Mouse (Mus musculus) hindbrain, postnatal 0 days (tissue): ENCODE data around the gene Vax2. TPM values are rescaled to one million over a fixed set of nuclear protein-coding genes. Genes with fewer than 3 reads are reported as not detected.

Experiments
- ATAC-seq: fragments of 200-750 bp; cut with Nextera tagmentation; 2 replicates; pipeline ENCODE4 v1.8.0; 2017; ENCODE audit warnings: mild to moderate bottlenecking, moderate TSS enrichment, moderate library complexity
- DNase-seq: peaks from one replicate; pipeline ENCODE4 v3.0.0-alpha.2; 2015; ENCODE audit warnings: low spot score
- H3K27ac ChIP-seq: fragments of 300-500 bp; sonication (generic); 2 replicates; pipeline ENCODE4 v1.5.1; 2014; ENCODE audit warnings: mild to moderate bottlenecking
- H3K27me3 ChIP-seq: fragments of 300-500 bp; sonication (generic); 2 replicates; pipeline ENCODE4 v1.6.1; 2014; ENCODE audit warnings: low read length, mixed read lengths; ENCODE audit not compliant: insufficient read depth
- H3K36me3 ChIP-seq: fragments of 300-500 bp; sonication (generic); 2 replicates; pipeline ENCODE4 v1.6.1; 2014; ENCODE audit warnings: low read length, mixed read lengths; ENCODE audit not compliant: insufficient read depth
- H3K4me1 ChIP-seq: fragments of 300-500 bp; sonication (generic); 2 replicates; pipeline ENCODE4 v1.6.1; 2014; ENCODE audit warnings: antibody characterized with exemption, low read length, mixed read lengths; ENCODE audit not compliant: insufficient read depth
- H3K4me2 ChIP-seq: fragments of 300-500 bp; sonication (generic); 2 replicates; pipeline ENCODE4 v1.6.1; 2014; ENCODE audit warnings: low read depth, mild to moderate bottlenecking, low read length, moderate library complexity, mixed read lengths
- H3K4me3 ChIP-seq: fragments of 300-500 bp; sonication (generic); 2 replicates; pipeline ENCODE4 v1.5.1; 2014; ENCODE audit warnings: low read length
- H3K9ac ChIP-seq: fragments of 300-500 bp; sonication (generic); replicated peaks from 2 replicates; pipeline ENCODE4 v1.6.1; 2014; ENCODE audit warnings: mild to moderate bottlenecking, low read length, moderate library complexity, mixed read lengths
- H3K9me3 ChIP-seq: fragments of 300-500 bp; sonication (generic); 2 replicates; pipeline ENCODE4 v1.6.1; 2016; ENCODE audit warnings: low read length, mixed read lengths
- CTCF ChIP-seq: IDR thresholded peaks from 2 replicates; pipeline ENCODE4 v1.5.1; 2016; ENCODE audit warnings: antibody characterized with exemption, control low read depth, low read depth
- WGBS: fragments of 180-500 bp; shearing (Covaris S2); extraction: QIAGEN DNeasy Blood & Tissue Kit; methylation state at CpG from one replicate; pipeline ENCODE4 v1.1.7; 2014; 5-methylcytosine and 5-hydroxymethylcytosine counted together
- polyA plus RNA-seq: library from polyadenylated mRNA; unstranded; fragments of >200 nt; fragmentation: Nextera tagmentation; extraction: Ambion mirVana; gene quantifications from 2 replicates; pipeline ENCODE4 v1.2.1, GENCODE M21; 2015
- total RNA-seq: library from RNA; depleted of rRNA; stranded (reverse); fragments of >200 nt; gene quantifications from 2 replicates; pipeline ENCODE4 v1.2.3, GENCODE M21; 2014; rRNA removed

Vax2 gene
- total and polyA plus RNA-seq, 2 experiments from 2014 or later = not detected

DNA sequence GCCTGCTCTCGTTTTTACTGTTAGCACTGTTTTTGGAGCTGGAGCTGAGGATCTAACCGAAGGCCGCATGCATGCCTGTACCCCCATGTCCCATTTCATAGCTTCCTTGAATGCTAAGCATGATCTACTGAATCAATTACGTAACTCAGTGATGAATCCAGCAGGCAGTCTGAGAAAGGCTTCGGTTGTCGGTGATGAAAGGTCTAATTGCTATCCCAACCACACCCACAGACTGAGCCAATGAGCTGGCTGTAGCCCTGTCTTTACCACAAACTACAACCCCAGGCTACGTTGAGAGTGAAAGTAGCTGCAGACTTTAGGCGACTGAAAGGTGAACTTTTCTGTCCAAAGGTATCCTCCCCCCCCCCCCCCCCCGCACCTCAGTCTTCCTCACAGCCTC lies 63.1 kb downstream of the Vax2 start:
- ATAC-seq (no peak), DNase-seq (no peak)
- Histone ChIP-seq H3K9me3 (no peaks in the 10 kb centered on the region), H3K27me3 (no peaks in the 10 kb centered on the region), H3K4me2 (peak overlapping the region; percentile 67), H3K36me3 (peaks cover 24% of the 10 kb centered on the region; the same call in 1 of the 2 replicates), H3K4me3 (peak overlapping the region; percentile 92), H3K9ac (no peak overlapping the region), H3K27ac (no peak overlapping the region), H3K4me1 (peaks cover 12% of the 10 kb centered on the region; the same call in 1 of the 2 replicates)
- no peak for TF ChIP-seq CTCF
- 63% methylated on average over 9 of the region's 9 CpGs for WGBS

DNA sequence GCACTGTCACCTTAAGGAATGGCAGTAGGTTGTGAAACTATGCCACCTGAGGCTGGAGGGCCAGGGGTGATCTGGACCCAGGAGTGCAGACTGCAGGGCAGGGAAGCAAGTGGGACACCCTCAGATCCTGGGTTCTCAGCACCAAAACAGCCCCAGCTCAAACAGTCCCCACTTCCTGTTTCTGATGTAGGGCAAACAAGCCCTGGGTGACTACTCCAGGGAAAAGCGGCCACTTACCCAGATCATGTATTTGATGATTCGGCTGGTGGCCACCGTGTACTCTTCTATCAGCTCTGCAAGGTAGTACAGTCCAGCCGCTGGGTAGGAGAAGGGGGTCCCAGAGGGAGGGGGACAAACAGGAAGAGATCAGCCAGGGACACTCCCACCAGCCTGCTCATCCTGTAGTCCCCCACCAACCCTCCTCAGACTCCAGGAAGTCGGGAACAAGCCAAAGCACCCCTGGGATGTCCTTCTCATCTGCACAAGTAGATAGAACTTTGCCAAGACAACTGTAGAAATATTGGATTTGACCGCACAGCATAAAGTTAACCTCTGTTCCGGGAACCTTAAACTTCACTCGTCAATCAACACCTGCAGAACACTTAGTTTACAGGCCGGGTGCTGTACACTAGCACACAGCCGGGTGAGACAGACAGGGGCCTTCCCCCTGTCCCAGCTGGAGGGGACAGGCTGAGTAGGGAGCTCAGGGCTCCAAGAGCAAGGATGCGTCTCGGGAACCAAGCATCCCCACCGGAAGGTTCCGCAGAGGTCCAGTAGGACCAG lies 63.9 kb downstream of the Vax2 start:
- DNase-seq (peak; percentile 26), ATAC-seq (peak; percentile 25; the same call in 1 of the 2 replicates)
- TF ChIP-seq CTCF = no peak
- Histone ChIP-seq H3K27ac (peak overlapping the region; percentile 84), H3K4me1 (peaks cover 12% of the 10 kb centered on the region; the same call in 1 of the 2 replicates), H3K9ac (peak overlapping the region; percentile 87), H3K4me3 (peak overlapping the region; percentile 92), H3K36me3 (peaks cover 17% of the 10 kb centered on the region; the same call in 1 of the 2 replicates), H3K27me3 (no peaks in the 10 kb centered on the region), H3K4me2 (peak overlapping the region; percentile 67), H3K9me3 (no peaks in the 10 kb centered on the region)
- WGBS = 2% methylated on average over 14 of the region's 14 CpGs

DNA sequence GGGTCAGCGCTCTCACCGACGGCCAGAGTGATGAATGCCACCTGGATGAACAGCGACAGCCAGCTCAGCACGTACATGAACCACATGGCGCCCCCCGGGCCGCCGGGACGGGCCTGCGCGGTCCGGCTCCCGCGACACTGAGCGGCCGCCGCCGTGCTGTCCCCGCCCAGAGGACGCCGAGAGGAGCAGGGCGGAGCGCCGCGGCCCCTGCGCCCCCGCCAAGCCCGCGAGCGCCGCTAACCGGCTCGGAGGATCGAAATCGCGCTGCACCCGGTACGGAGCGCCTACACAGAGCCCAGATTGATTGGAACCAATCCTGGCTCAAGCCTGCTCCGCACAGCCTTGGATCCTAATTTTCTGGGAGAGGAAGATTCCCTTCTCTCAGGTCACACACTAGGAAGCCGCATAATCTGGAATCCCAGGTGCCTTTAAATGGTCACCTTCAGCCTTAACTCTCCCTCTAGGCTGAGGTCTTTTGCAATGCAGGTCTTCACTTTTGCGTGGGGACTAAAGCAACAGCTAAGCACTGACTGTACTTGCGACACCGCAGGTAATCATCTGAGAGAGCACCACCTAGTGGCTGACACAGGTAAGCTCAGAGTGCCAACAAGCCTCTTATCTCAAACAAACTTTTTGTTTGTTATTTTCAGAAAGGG lies 64.7 kb downstream of the Vax2 start, which contains the start of gene Tex261:
Gene Tex261, minus strand, starts transcription at position 176 of the 656 bp plus-strand sequence.
- H3K4me3 ChIP-seq = peak within 1 kb of the TSS; percentile 92
- WGBS = under 1% methylated on average over 45 of the region's 45 CpGs

DNA sequence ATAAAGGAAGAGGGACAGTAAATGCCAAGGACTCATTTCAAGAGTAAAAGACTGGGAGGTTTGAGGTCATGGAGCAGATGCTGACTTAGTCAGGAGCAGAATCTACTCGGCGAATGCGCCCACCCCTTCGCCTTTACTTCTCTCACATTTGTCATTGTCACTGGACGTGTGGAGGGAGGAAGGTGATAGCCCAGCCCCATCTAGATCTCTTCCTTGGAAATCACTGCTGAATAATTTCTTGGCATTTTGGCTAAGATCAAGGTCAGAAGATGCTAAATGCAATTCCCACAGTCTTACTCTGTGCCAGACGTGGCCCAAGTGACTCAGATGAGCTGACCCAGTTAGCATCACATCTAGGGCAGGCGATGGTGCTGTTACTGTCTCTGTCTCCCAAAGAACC lies 67.2 kb downstream of the Vax2 start:
- TF ChIP-seq CTCF = no peak
- peaks cover 12% of the 10 kb centered on the region; the same call in 1 of the 2 replicates for H3K4me1 ChIP-seq
- H3K9me3 ChIP-seq = no peaks in the 10 kb centered on the region
- no peak for ATAC-seq
- no peak overlapping the region for H3K9ac ChIP-seq
- DNase-seq = no peak
- H3K36me3 ChIP-seq = peaks cover 3% of the 10 kb centered on the region; the same call in 1 of the 2 replicates
- H3K27ac ChIP-seq = no peak overlapping the region
- H3K4me3 ChIP-seq = no peak overlapping the region
- WGBS = 84% methylated on average over 7 of the region's 7 CpGs
- H3K27me3 ChIP-seq = no peaks in the 10 kb centered on the region
- no peak overlapping the region for H3K4me2 ChIP-seq

More for the DNA sequence above, 64.7 kb downstream of the Vax2 start, which contains the start of gene Tex261:
- Histone ChIP-seq H3K27ac (peak within 1 kb of the TSS; percentile 84), H3K36me3 (peaks cover 11% of the 10 kb centered on the region; the same call in 1 of the 2 replicates), H3K4me1 (peaks cover 12% of the 10 kb centered on the region; the same call in 1 of the 2 replicates), H3K9ac (peak within 1 kb of the TSS; percentile 87), H3K4me2 (peak within 1 kb of the TSS; percentile 67), H3K9me3 (no peaks in the 10 kb centered on the region), H3K27me3 (no peaks in the 10 kb centered on the region)
- ATAC-seq (peak; percentile 98), DNase-seq (peak; percentile 95)
- TF ChIP-seq CTCF = peak; percentile 84

DNA sequence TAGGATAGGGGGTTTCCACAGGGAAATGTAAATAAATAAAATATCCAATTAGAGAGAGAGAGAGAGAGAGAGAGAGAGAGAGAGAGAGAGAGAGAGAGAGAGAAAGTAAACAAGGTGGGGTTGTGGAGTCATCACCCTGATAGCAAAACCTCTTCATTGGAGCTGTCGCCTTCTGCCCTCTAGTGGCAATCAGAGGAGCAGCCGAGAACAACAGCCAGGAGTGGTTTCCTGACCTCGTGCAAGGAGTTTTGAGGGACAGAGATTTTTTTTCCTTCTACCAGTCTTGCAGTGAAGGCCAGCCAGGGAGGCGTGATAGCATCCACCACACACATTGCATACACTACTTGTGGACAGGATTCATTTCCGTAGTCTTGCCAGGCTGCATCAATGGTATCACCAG lies 68.0 kb downstream of the Vax2 start:
- Histone ChIP-seq H3K9ac (no peak overlapping the region), H3K27ac (no peak overlapping the region), H3K4me1 (peaks cover 7% of the 10 kb centered on the region; the same call in 1 of the 2 replicates), H3K4me2 (no peak overlapping the region), H3K27me3 (no peaks in the 10 kb centered on the region), H3K9me3 (no peaks in the 10 kb centered on the region), H3K36me3 (no peaks in the 10 kb centered on the region), H3K4me3 (no peak overlapping the region)
- peak; percentile 87 for TF ChIP-seq CTCF
- 4% methylated on average over 5 of the region's 5 CpGs for WGBS
- ATAC-seq (no peak), DNase-seq (peak; percentile 66)

DNA sequence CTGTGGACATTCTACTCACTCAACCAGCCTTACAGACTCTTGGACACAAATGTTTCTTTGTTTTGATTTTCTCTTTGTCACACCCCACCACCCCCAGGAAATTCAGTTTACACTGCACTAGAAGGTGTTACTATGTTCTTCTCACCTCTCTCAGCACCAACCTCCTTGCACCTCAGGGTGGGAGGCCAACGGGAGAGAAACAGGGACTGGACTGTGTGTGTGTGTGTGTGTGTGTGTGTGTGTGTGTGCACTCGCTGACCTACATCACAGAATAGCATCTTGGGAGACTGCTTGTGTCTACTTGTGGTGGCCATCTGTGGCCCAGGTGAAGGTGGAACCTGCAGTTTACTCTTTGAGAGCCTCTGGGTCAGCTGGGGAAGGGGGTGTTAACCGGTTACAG lies 75.4 kb downstream of the Vax2 start:
- WGBS = 86% methylated on average over 3 of the region's 3 CpGs
- Histone ChIP-seq H3K4me1 (no peaks in the 10 kb centered on the region), H3K9me3 (no peaks in the 10 kb centered on the region), H3K36me3 (no peaks in the 10 kb centered on the region), H3K9ac (no peak overlapping the region), H3K27me3 (no peaks in the 10 kb centered on the region), H3K4me3 (no peak overlapping the region), H3K4me2 (no peak overlapping the region), H3K27ac (no peak overlapping the region)
- ATAC-seq = no peak
- DNase-seq = no peak
- no peak for TF ChIP-seq CTCF

Other genes with a start within 250 kb of the Vax2 start
- 31.8 and 52.5 TPM in 2 replicates for gene Dguok, start 204.3 kb upstream of the Vax2 start, total RNA-seq
- 51.1 and 52.0 TPM in 2 replicates for gene Dguok, start 204.3 kb upstream of the Vax2 start, polyA plus RNA-seq
- gene Actg2, start 175.0 kb upstream of the Vax2 start, total RNA-seq = 0.36 and 2.1 TPM in 2 replicates
- 0.78 and 1.7 TPM in 2 replicates for gene Actg2, start 175.0 kb upstream of the Vax2 start, polyA plus RNA-seq
- gene Stambp, start 138.5 kb upstream of the Vax2 start, total RNA-seq = 9.5 and 11.1 TPM in 2 replicates
- 58.2 and 60.4 TPM in 2 replicates for gene Stambp, start 138.5 kb upstream of the Vax2 start, polyA plus RNA-seq
- 0.05 and 0.11 TPM in 2 replicates for gene Clec4f, start 55.1 kb upstream of the Vax2 start, total RNA-seq
- gene Clec4f, start 55.1 kb upstream of the Vax2 start, polyA plus RNA-seq = 0.09 TPM in 1 of 2 replicates, not detected in the other
- gene Cd207, start 33.4 kb upstream of the Vax2 start, total RNA-seq = not detected in 2 replicates
- gene Cd207, start 33.4 kb upstream of the Vax2 start, polyA plus RNA-seq = not detected in 2 replicates
- not detected in 2 replicates for gene Atp6v1b1, start 31.7 kb downstream of the Vax2 start, total RNA-seq
- not detected in 2 replicates for gene Atp6v1b1, start 31.7 kb downstream of the Vax2 start, polyA plus RNA-seq
- gene Ankrd53, start 51.4 kb downstream of the Vax2 start, total RNA-seq = not detected in 2 replicates
- gene Ankrd53, start 51.4 kb downstream of the Vax2 start, polyA plus RNA-seq = 0.10 TPM in 1 of 2 replicates, not detected in the other
- gene Tex261, start 64.5 kb downstream of the Vax2 start, total RNA-seq = 44.5 and 56.6 TPM in 2 replicates
- gene Tex261, start 64.5 kb downstream of the Vax2 start, polyA plus RNA-seq = 78.3 and 81.1 TPM in 2 replicates
- 58.1 and 70.0 TPM in 2 replicates for gene Nagk, start 83.7 kb downstream of the Vax2 start, total RNA-seq
- gene Nagk, start 83.7 kb downstream of the Vax2 start, polyA plus RNA-seq = 92.0 and 103 TPM in 2 replicates
- gene Paip2b, start 120.5 kb downstream of the Vax2 start, total RNA-seq = 45.3 and 46.9 TPM in 2 replicates
- gene Paip2b, start 120.5 kb downstream of the Vax2 start, polyA plus RNA-seq = 27.9 and 30.8 TPM in 2 replicates
- gene Zfp638, start 155.8 kb downstream of the Vax2 start, total RNA-seq = 78.9 and 91.2 TPM in 2 replicates
- 55.2 and 57.8 TPM in 2 replicates for gene Zfp638, start 155.8 kb downstream of the Vax2 start, polyA plus RNA-seq